Mouse (Mus musculus): ENCODE results near the gene Nos2.

Gene Nos2

DNA sequence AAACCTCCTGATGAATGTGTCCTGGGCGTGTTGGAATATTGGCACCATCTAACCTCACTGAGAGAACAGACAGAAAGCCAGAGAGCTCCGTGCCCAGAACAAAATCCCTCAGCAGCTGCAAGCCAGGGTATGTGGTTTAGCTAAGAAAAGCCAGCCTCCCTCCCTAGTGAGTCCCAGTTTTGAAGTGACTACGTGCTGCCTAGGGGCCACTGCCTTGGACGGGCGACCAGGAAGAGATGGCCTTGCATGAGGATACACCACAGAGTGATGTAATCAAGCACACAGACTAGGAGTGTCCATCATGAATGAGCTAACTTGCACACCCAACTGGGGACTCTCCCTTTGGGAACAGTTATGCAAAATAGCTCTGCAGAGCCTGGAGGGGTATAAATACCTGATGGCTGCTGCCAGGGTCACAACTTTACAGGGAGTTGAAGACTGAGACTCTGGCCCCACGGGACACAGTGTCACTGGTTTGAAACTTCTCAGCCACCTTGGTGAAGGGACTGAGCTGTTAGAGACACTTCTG is at the start of gene Nos2:
Nos2 (plus strand) TSS at position 377 of the 529 bp plus-strand sequence.
- no peak for DNase-seq

DNA sequence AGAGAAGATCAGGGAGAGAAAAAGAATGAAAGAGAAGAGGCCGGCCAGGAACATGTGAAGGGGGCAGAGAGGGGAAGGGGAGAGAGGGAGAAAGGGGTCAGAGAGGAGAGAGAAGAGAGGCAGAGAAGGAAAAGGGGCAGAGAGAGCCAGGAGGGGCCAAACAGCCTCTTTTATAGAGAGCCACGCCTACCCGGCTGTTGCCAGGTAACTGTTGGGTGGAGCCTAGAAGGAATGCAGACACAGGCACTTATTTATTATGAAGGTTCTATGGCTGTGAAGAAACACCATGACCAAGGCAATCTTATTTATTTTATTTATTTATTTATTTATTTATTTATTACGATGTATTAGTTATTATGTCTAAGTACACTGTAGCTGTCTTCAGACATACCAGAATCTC is 49.7 kb upstream of the Nos2 start:
- DNase-seq, result no peak

GRCm38 (mm10) chr11:78872782-78873181 is 47.8 kb upstream of the Nos2 start:
- no peak for DNase-seq

- DNase-seq, result no peak
These were observed 40.9 kb upstream of the Nos2 start for GRCm38 (mm10) chr11:78879727-78880126.

- DNase-seq, result peak; percentile 50
These were observed 33.9 kb upstream of the Nos2 start for GRCm38 (mm10) chr11:78886693-78887092.

GRCm38 (mm10) chr11:78887102-78887971 is 33.2 kb upstream of the Nos2 start:
- peak; percentile 72 for DNase-seq

DNA sequence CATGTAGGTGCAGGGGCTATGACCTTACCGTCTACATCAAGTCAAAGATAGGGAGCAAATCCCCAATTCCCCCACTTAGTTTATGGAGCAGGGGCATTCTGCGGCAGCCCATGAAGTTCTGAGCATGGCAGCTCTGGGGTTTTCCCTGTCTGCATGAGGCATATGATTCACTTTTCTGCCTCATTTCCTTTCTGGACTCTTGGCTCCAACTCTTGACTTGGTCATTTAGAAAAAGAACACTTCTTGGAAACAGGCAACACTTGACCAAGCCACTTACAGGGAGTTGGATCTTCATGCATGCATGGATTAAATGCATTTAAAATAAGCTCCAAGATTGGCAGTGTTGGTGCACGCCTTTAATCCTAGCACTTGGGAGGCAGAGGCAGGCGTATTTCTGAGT is 31.4 kb upstream of the Nos2 start:
- no peak for DNase-seq

- peak; percentile 45 for DNase-seq
These were observed 24.0 kb upstream of the Nos2 start for GRCm38 (mm10) chr11:78896357-78897123.

DNA sequence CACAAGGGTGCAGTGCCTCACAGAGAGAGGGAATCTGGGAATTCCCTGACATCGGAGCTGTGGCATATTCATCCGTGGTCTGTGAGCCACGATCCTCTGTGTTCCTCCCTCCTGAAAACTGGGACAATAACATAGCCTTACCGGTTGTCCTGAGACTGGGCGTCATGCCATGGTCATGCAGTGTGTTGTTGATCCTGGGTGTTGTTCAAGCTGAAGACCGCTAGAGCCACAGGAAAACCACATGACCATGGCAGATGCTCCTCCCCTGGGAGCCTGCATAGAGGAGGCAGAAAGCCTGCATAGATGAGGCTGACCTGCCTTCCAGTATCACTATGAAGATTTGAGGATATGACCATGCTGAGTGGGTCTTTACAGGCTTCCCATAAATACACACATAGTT is 5.1 kb upstream of the Nos2 start:
- no peak for DNase-seq

DNA sequence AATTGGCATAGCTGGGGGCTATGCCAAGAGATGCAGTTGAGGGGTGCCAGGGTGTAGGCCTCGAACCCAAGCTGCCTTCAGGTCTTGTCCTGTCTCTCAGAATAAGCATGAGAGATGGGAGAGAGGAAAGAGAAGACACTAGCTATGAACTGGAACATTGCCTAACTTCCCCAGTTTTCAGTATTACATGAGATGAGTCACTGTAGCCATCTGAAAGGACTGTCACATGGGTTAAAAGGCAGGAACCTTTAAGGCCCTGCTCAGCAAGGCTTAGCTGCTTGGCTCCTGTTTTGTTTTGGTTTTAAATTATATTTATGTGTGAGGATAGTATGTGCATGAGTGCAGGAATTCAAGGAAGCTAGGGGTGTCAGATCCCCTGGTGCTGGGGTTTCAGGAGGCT is 4.2 kb upstream of the Nos2 start:
- DNase-seq, result no peak

DNA sequence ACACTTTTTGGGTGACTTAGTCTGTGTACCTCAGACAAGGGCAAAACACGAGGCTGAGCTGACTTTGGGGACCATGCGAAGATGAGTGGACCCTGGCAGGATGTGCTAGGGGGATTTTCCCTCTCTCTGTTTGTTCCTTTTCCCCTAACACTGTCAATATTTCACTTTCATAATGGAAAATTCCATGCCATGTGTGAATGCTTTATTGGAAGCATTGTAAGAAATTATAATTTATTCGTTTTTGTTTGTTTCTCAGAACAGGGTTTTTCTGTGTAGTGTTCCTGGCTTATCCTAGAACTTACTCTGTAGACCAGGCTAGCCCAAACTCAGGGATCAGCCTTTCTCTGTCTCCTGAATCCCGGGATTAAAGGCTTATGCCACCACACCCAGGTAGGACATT is 842 bp upstream of the Nos2 start:
- no peak for DNase-seq

- peak; percentile 68 for DNase-seq
These were observed 2.3 kb downstream of the Nos2 start for GRCm38 (mm10) chr11:78922678-78923407.

DNA sequence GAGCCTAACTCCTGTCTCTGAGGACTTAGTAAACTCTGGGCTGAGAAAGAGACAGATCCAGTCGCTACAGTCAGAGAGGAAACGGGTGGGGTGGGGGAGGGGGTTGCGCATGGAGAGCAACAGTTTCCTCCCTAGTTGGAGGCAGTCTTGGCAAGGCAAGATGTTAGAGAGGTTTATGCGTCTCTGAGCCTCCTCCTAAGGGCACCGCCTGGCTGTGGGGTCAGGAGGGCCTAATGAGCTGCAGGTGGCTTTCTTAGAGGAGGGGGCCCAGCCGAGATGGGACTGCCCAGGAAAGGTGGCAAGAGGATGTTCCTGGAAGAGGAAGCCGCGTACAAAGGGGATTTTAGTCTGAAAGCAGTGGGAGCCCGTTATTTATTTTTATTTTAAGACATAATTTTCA is 3.5 kb downstream of the Nos2 start:
- peak; percentile 42 for DNase-seq

- peak; percentile 63 for DNase-seq
These were observed 4.3 kb downstream of the Nos2 start for GRCm38 (mm10) chr11:78924916-78925315.

DNA sequence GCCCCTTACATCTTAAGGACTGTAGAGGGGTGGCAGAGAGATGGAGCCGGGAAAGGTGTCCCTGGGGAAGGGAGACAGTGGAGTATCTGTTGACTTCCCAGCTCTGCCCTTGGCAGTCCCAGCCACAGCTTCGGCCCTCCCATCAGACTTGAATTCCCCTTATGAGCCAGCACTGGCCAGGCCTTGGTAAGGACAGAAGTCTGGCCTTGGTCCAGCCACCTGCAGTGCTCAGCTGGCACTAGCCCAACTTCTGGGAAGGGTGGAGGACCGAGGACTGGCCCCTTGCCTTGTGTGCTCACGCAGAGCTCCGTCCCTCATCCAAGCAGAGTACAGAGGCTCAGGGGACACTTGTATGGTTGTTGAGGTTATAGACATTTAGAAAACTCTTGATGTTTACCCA is 8.8 kb downstream of the Nos2 start:
- DNase-seq, result no peak

DNA sequence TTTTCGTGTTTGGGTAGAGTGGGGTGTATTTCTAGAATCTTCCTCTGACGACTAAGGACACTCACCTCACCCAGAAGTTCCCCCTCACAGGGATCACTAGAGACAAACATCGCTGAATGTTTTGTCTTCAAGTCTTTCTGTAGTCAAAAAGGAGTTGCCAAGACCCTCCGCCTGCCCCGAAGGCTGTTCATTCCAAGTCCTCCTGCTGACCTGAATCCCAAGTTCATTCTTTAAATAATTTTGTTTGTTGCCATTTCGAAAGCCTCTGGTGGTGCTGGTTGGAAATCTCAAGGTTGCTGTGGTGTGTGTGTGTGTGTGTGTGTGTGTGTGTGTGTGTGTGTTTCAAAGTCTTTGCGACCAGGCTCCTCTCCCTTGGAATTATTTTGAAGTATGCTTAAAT is 13.7 kb downstream of the Nos2 start:
- DNase-seq, result no peak

DNA sequence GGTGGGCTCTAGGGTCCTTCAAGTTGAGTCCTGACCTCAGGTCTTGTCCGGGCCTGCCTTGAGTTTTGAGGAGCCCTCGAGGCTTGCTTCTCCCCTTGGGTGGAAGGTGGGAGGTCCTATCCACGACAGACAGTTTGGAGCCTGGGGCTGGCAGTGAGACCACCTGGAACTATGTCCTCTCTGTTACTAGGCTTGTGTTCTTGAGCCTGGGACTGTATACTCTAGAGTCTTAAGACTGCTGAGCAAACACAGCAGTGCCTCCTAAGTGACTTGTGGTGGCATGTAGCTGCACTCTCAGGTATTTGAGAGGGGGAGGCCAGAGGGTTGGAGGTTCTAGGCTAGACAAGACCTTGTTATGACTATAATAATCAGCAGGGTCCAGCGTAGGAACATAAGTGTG is 14.1 kb downstream of the Nos2 start:
- no peak for DNase-seq

DNA sequence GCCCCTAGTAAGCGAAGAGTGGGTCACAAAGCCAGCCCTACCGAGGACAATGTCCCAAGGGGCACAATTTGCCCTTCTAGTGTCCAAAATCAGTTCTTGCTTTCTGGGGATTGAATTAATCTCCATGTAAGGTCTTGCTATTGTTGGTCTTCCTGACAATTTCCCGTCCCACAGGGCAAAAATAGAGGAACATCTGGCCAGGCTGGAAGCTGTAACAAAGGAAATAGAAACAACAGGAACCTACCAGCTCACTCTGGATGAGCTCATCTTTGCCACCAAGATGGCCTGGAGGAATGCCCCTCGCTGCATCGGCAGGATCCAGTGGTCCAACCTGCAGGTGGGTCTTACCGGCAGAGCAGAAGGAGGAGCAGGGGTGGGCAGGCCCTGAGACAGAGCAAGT is 14.6 kb downstream of the Nos2 start:
- no peak for DNase-seq

- no peak for DNase-seq
These were observed 22.5 kb downstream of the Nos2 start for GRCm38 (mm10) chr11:78943083-78943482.

- DNase-seq, result no peak
These were observed 29.8 kb downstream of the Nos2 start for GRCm38 (mm10) chr11:78950365-78950764.

GRCm38 (mm10) chr11:78952467-78952866 is 31.9 kb downstream of the Nos2 start:
- peak; percentile 81 for DNase-seq

GRCm38 (mm10) chr11:78956260-78956659 is 35.7 kb downstream of the Nos2 start:
- DNase-seq, result peak; percentile 80

GRCm38 (mm10) chr11:78959367-78959766 is 38.8 kb downstream of the Nos2 start:
- no peak for DNase-seq

Measured in embryo, embryonic 11 days (tissue).